Mouse (Mus musculus): ENCODE results near the gene Dtnbp1. TPM values are rescaled to one million over a fixed set of nuclear protein-coding genes. Genes with fewer than 3 reads are reported as not detected.

The Dtnbp1 gene
- polyA plus RNA-seq, 1 experiment: 28.3 TPM

- WGBS: 87% methylated on average over 10 of the region's 10 CpGs
- H3K27me3 ChIP-seq (ENCODE audit: control insufficient read depth, insufficient read depth, low read length): no peaks in the 10 kb centered on the region
- no peaks in the 10 kb centered on the region for H3K4me1 ChIP-seq (ENCODE audit: control insufficient read depth, insufficient read depth, insufficient read length)
- H3K36me3 ChIP-seq (ENCODE audit: control insufficient read depth, insufficient read depth, low read length): no peaks in the 10 kb centered on the region
- no peak overlapping the region for H3K4me3 ChIP-seq (ENCODE audit: extremely low read depth, insufficient read depth, insufficient read length)
- no peak for DNase-seq (ENCODE audit: low read depth in 1 of 2, low spot score in 2 of 2)
- TF ChIP-seq CTCF (IDR thresholded peaks at IDR 0.05; ENCODE audit: extremely low read depth, insufficient read depth, insufficient read length, insufficient replicate concordance) (no peak), POLR2A (IDR thresholded peaks at IDR 0.05; ENCODE audit: low read depth, low read length) (no peak)
- no peak overlapping the region for H3K27ac ChIP-seq (ENCODE audit: insufficient read depth, low read length)
These were observed 22.9 kb upstream of the Dtnbp1 start for GRCm38 (mm10) chr13:45024821-45025220.

- Histone ChIP-seq H3K4me1 (ENCODE audit: control insufficient read depth, insufficient read depth, insufficient read length) (no peaks in the 10 kb centered on the region), H3K27ac (ENCODE audit: insufficient read depth, low read length) (no peak overlapping the region), H3K27me3 (ENCODE audit: control insufficient read depth, insufficient read depth, low read length) (no peaks in the 10 kb centered on the region), H3K4me3 (ENCODE audit: extremely low read depth, insufficient read depth, insufficient read length) (no peak overlapping the region), H3K36me3 (ENCODE audit: control insufficient read depth, insufficient read depth, low read length) (no peaks in the 10 kb centered on the region)
- TF ChIP-seq CTCF (IDR thresholded peaks at IDR 0.05; ENCODE audit: extremely low read depth, insufficient read depth, insufficient read length, insufficient replicate concordance) (no peak), POLR2A (IDR thresholded peaks at IDR 0.05; ENCODE audit: low read depth, low read length) (no peak)
- 89% methylated on average over 20 of the region's 20 CpGs for WGBS
- no peak for DNase-seq (ENCODE audit: low read depth in 1 of 2, low spot score in 2 of 2)
These were observed 21.6 kb upstream of the Dtnbp1 start for GRCm38 (mm10) chr13:45023356-45024150.

DNA sequence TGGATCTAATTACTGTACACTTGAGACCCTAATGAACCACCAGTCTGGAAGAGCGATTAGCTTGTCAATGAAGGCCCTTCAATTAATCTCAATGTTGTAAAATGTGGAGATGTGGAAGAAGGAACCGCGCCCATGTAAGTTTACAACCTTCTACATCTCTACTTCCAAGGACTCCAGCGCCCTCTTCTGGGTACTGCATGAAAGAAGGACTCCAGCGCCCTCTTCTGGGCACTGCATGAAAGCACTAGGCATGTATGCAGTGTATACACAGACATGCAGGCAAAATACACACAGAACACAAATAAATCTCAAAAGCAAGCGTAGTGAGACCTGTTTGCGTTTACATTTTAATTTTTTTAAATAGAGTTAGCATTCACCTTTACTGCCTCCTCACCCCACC, 6.2 kb upstream of the Dtnbp1 start:
- TF ChIP-seq POLR2A (IDR thresholded peaks at IDR 0.05; ENCODE audit: low read depth, low read length): no peak
- TF ChIP-seq CTCF (IDR thresholded peaks at IDR 0.05; ENCODE audit: extremely low read depth, insufficient read depth, insufficient read length, insufficient replicate concordance): peak; percentile 56; the same call in 1 of the 2 replicates
- Histone ChIP-seq H3K4me1 (ENCODE audit: control insufficient read depth, insufficient read depth, insufficient read length) (no peaks in the 10 kb centered on the region), H3K4me3 (ENCODE audit: extremely low read depth, insufficient read depth, insufficient read length) (no peak overlapping the region), H3K27me3 (ENCODE audit: control insufficient read depth, insufficient read depth, low read length) (no peaks in the 10 kb centered on the region), H3K27ac (ENCODE audit: insufficient read depth, low read length) (no peak overlapping the region), H3K36me3 (ENCODE audit: control insufficient read depth, insufficient read depth, low read length) (no peaks in the 10 kb centered on the region)
- DNase-seq (ENCODE audit: low read depth in 1 of 2, low spot score in 2 of 2): peak in 1 of 2 experiments; percentile 46
- WGBS: 87% methylated on average over 7 of the region's 7 CpGs

- Histone ChIP-seq H3K27ac (ENCODE audit: insufficient read depth, low read length) (no peak overlapping the region), H3K4me1 (ENCODE audit: control insufficient read depth, insufficient read depth, insufficient read length) (peaks cover under 1% of the 10 kb centered on the region; the same call in 1 of the 2 replicates), H3K36me3 (ENCODE audit: control insufficient read depth, insufficient read depth, low read length) (no peaks in the 10 kb centered on the region), H3K4me3 (ENCODE audit: extremely low read depth, insufficient read depth, insufficient read length) (no peak overlapping the region), H3K27me3 (ENCODE audit: control insufficient read depth, insufficient read depth, low read length) (no peaks in the 10 kb centered on the region)
- 58% methylated on average over 6 of the region's 6 CpGs for WGBS
- TF ChIP-seq CTCF (IDR thresholded peaks at IDR 0.05; ENCODE audit: extremely low read depth, insufficient read depth, insufficient read length, insufficient replicate concordance) (no peak), POLR2A (IDR thresholded peaks at IDR 0.05; ENCODE audit: low read depth, low read length) (no peak)
- DNase-seq (ENCODE audit: low read depth in 1 of 2, low spot score in 2 of 2): peak in 1 of 2 experiments; percentile 40
These were observed 5.8 kb upstream of the Dtnbp1 start for GRCm38 (mm10) chr13:45007726-45008125.

- Histone ChIP-seq H3K4me3 (ENCODE audit: extremely low read depth, insufficient read depth, insufficient read length) (no peak overlapping the region), H3K36me3 (ENCODE audit: control insufficient read depth, insufficient read depth, low read length) (no peaks in the 10 kb centered on the region), H3K27ac (ENCODE audit: insufficient read depth, low read length) (no peak overlapping the region), H3K4me1 (ENCODE audit: control insufficient read depth, insufficient read depth, insufficient read length) (peaks cover 5% of the 10 kb centered on the region; the same call in 1 of the 2 replicates), H3K27me3 (ENCODE audit: control insufficient read depth, insufficient read depth, low read length) (no peaks in the 10 kb centered on the region)
- TF ChIP-seq CTCF (IDR thresholded peaks at IDR 0.05; ENCODE audit: extremely low read depth, insufficient read depth, insufficient read length, insufficient replicate concordance) (peak; percentile 29; the same call in 1 of the 2 replicates), POLR2A (IDR thresholded peaks at IDR 0.05; ENCODE audit: low read depth, low read length) (no peak)
- no peak for DNase-seq (ENCODE audit: low read depth in 1 of 2, low spot score in 2 of 2)
- 62% methylated on average over 5 of the region's 5 CpGs for WGBS
These were observed 4.5 kb upstream of the Dtnbp1 start for GRCm38 (mm10) chr13:45006483-45006882.

DNA sequence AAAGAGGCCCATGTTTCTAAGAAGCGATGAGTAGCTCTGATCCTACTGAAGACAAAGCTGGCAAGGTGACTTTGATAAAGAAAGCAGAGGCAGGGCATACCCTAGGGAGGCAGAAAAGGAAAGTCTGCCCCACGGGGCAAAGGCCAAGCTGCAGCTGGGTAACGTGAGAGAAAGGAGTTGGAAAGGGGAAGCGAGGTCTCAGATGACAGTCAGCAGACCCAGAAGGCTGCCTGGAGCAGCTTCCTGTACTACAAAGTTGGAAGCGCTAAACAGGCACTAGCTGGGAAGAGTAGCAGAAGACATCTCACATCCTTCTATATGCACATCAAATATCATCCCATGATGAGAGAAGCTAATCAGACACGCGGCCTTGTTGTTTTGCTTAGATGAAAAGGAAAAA, 3.9 kb upstream of the Dtnbp1 start:
- WGBS: 20% methylated on average over 7 of the region's 7 CpGs
- H3K36me3 ChIP-seq (ENCODE audit: control insufficient read depth, insufficient read depth, low read length): no peaks in the 10 kb centered on the region
- peak in 1 of 2 experiments; percentile 33 for DNase-seq (ENCODE audit: low read depth in 1 of 2, low spot score in 2 of 2)
- no peak overlapping the region for H3K4me3 ChIP-seq (ENCODE audit: extremely low read depth, insufficient read depth, insufficient read length)
- TF ChIP-seq POLR2A (IDR thresholded peaks at IDR 0.05; ENCODE audit: low read depth, low read length): no peak
- TF ChIP-seq CTCF (IDR thresholded peaks at IDR 0.05; ENCODE audit: extremely low read depth, insufficient read depth, insufficient read length, insufficient replicate concordance): no peak
- H3K27me3 ChIP-seq (ENCODE audit: control insufficient read depth, insufficient read depth, low read length): no peaks in the 10 kb centered on the region
- H3K4me1 ChIP-seq (ENCODE audit: control insufficient read depth, insufficient read depth, insufficient read length): peaks cover 5% of the 10 kb centered on the region; the same call in 1 of the 2 replicates
- no peak overlapping the region; the same call in 1 of the 2 replicates for H3K27ac ChIP-seq (ENCODE audit: insufficient read depth, low read length)

All from spleen, adult 2 months (tissue).